Mouse (Mus musculus): Measurements from ENCODE around the gene Wnt7b. TPM values are rescaled to one million over a fixed set of nuclear protein-coding genes. Genes with fewer than 3 reads are reported as not detected.

The Wnt7b gene
- total RNA-seq, 1 experiment from 2014 or later, result not detected

- no peak for ATAC-seq (replicated peaks; ENCODE audit: low read depth, poor library complexity, severe bottlenecking)
Measured at GRCm38 (mm10) chr15:85524404-85524950, 57.8 kb downstream of the Wnt7b start.

DNA sequence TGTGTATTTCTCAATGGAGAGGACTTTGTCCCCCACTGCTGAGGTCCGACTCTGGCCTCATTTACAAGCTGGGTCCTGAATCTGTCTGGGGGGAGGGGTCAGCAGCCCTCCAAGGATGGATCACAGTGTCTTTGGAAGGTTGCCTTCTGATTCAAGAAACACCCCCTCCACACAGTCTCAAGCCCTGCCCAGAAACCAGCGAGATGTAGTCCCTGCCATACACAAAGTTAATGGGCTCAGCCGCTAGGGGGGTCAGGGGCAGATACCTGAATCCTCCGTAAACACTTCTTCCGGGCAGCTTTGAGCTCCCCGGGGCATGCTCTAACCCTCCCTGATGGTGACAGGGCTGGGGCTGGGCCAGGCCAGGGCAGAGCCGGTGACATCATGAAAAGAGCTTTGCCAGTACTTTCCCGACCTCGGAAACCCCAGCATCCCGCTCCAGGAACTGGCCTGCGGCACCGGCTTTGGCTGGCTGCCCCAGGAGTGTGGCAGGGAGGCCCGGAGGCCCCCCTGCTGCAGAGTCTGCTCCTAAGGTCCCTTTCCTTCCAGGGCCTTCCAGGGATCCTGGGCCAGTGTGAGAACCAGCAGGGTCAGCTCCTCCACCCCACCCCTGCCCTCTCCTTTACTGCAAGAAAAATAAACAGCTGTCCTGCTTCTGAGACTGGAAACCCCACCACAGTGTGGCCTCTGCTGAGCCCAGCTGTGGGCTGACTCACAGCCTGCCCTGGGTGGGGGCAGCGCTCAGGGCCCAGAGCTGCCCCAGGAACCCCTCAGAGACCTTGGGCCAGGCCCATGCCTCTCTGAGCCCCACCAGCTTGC is 58.9 kb downstream of the Wnt7b start:
- ATAC-seq (replicated peaks; ENCODE audit: low read depth, poor library complexity, severe bottlenecking), result peak; percentile 58

- ATAC-seq (replicated peaks; ENCODE audit: low read depth, poor library complexity, severe bottlenecking), result no peak
Measured at GRCm38 (mm10) chr15:85519438-85519837, 62.8 kb downstream of the Wnt7b start.

DNA sequence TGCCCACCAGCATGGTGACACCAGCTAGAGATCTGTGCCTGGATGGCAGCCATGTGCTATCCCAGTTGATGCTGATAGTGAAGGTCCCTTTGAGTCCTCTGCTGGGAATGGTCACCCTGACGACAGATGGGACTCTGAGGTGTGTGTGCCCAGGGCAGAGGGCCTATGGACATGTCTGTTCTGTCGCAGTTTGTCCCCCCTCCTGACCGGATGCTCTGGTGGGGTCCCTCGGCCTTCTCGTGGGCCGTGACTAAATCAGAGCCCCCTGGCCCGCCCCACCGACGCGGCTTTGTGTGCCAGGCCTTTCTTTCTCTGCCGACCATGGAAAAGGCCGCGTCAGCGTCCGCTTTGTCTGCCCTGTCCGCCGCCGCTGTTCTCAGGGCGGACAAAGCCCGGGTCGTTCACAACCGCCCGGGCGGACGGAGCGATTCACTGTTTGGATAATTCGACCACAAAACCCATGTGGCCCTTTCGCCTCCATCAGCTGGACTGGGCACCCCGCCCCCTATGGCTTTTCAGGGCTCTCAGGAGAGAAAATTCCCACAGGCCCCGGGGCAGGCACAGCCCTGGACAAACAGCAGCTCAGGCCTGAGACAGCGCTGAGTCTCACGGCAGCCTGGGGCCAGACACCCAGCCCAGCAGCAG is 74.8 kb downstream of the Wnt7b start:
- ATAC-seq (replicated peaks; ENCODE audit: low read depth, poor library complexity, severe bottlenecking), result no peak

DNA sequence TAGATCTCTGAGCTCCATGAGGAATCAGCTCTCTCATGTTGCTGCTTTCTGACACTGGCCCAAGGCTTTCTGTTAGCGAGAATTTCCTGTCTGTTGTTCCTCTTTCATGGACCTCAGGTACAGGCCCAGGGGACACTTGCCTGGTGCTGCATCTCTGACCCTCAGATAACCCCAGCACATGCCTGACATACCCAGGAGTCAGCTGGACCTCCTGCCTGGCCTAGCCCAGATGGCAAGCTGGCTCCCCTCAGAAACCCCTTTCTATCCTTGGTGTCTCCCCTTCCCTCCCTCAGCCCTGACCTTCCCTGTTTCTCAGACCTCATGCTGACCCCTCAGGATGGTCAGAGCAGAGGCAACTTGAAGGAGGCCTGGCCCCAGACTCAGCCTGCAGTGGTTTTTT is 75.6 kb downstream of the Wnt7b start:
- ATAC-seq (replicated peaks; ENCODE audit: low read depth, poor library complexity, severe bottlenecking), result no peak

DNA sequence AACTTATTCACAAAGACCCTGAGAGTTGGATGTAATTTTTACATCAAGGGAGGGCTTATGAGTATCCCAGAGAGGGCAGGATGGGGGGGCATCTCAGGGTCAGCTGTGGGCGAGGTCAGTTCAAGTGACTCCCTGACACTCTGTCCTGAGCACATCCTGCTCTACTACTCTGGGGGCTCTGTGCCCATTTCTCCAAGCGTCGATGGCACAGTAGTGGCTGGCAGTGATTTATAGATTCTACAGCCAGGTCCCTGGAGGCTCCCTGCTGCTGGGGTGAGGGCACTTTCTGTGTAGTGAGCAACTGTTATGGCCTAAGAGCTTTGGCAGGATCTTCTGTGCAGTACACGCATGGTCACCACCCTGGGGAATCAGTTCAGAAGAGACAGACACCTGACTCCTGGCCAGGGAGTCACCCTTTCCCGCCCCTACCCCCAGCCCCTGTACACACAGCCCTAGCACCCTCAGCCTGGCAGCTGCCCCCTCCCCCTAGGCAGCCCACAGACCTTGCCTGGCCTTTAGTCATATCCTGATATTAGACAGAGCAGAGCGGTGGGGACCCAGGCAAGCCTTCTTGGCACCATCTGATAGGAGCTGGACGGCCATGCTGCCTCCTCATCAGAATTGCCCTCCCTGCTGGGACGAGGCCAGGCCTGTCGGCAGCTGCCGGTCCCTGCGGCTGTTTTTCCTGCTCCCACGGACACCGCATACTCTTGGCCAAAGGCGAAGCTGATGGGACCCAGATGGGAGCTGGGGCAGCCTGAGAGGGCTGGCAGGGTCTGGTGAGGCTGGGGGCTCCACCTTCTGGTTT is 77.0 kb downstream of the Wnt7b start:
- ATAC-seq (replicated peaks; ENCODE audit: low read depth, poor library complexity, severe bottlenecking), result no peak

- ATAC-seq (replicated peaks; ENCODE audit: low read depth, poor library complexity, severe bottlenecking), result no peak
Measured at GRCm38 (mm10) chr15:85503127-85503526, 79.1 kb downstream of the Wnt7b start, which contains the start of gene 7530416G11Rik. 7530416G11Rik (minus strand) TSS chr15:85503227.

DNA sequence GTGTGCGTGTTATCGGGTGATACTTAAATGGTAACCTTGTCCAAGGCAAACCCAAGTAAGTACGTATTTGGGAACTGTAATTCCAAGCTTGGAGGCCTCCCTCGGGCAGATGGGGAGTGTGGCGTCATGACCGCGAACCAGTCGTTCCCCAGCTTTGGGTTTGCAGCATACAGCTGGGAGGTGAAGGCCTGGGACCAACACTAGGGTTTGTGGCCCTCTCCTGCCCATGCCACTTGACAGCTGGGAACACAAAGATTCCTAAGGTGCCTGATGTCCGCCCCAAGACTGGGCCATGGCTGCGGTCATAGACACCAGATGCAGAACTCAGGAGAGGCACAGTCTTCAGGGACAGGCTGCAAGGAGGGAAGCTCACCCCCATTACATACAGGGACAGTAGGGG is 82.0 kb downstream of the Wnt7b start:
- ATAC-seq (replicated peaks; ENCODE audit: low read depth, poor library complexity, severe bottlenecking), result no peak

- ATAC-seq (replicated peaks; ENCODE audit: low read depth, poor library complexity, severe bottlenecking), result no peak
Measured at GRCm38 (mm10) chr15:85497981-85498475, 84.2 kb downstream of the Wnt7b start.

- no peak for ATAC-seq (replicated peaks; ENCODE audit: low read depth, poor library complexity, severe bottlenecking)
Measured at GRCm38 (mm10) chr15:85497548-85497947, 84.7 kb downstream of the Wnt7b start.

DNA sequence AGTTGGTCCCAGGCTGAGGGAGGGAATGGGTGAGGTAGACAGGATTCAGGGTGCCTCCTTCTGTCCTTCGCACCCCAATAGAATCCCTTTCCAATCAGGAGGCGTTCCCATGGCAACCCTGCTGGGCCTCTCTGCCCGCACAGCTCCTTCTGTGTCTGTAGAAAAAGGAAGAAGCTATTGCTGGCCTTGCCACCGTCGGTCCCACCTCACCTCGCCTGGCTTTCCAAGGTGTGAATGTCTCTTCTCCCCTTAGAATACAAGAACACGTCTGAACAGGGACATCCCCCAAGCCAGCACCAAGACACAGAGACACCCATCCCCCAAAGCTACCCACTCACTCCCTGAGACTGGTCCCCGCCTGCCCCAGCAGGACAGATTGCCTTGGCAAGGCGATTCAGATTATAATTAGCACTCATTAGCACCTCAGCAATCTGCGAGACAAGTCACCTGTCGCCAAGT is 88.1 kb downstream of the Wnt7b start:
- ATAC-seq (replicated peaks; ENCODE audit: low read depth, poor library complexity, severe bottlenecking), result no peak

DNA sequence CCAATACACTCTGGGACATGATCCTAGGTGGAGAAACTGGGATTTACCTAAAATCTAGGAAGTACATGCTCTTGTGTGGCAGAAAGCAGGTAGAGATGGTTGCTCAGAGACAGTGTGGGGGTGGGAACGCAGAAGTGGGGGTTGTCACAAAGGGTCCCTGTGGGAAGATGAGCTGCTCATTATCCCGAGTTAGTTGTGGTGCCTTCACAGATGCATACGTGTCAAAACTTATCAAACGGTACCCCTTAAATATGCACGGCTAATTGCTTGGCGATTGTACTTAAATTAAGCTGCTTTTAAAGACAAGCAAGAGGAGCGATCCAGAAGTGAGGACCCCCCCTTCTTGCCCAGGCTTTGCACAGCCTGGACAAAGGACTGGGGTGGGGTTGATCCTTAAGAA is 92.5 kb downstream of the Wnt7b start:
- no peak for ATAC-seq (replicated peaks; ENCODE audit: low read depth, poor library complexity, severe bottlenecking)

- ATAC-seq (replicated peaks; ENCODE audit: low read depth, poor library complexity, severe bottlenecking), result no peak
Measured at GRCm38 (mm10) chr15:85488900-85489299, 93.4 kb downstream of the Wnt7b start.

Other genes starting within 250 kb of the Wnt7b start
- 88.5 and 88.7 TPM in 2 replicates for gene Atxn10, start 246.2 kb downstream of the Wnt7b start, total RNA-seq (2017)
- gene 7530416G11Rik, start 79.2 kb downstream of the Wnt7b start, total RNA-seq (2017), result not detected in 2 replicates
- not detected in 2 replicates for gene Ppara, start 152.5 kb upstream of the Wnt7b start, total RNA-seq (2017)
- 9.0 and 17.4 TPM in 2 replicates for gene Cdpf1, start 229.2 kb upstream of the Wnt7b start, total RNA-seq (2017)
- gene Pkdrej, start 239.3 kb upstream of the Wnt7b start, total RNA-seq (2017), result 0.05 TPM in 1 of 2 replicates, not detected in the other
- gene Ttc38, start 249.8 kb upstream of the Wnt7b start, total RNA-seq (2017), result 1.9 and 4.5 TPM in 2 replicates

Measured in common myeloid progenitor, adult 5-6 weeks (primary cell).